In genomic region chr13:54247545-54247944, GRCm38 (mm10) we compare ENCODE assay signal across 8 mouse cellular contexts. TPM values are rescaled to one million over a fixed set of nuclear protein-coding genes. Genes with fewer than 3 reads are reported as not detected.
A peak's percentile ranks its signal among the peaks of the same experiment; 100 is the strongest.
DNase-seq lines count a peak whose midpoint lies in the region; ATAC-seq and TF ChIP-seq lines count a peak whose summit lies in the region.

No protein-coding gene starts in this region.

- no peak for ATAC-seq in G1E (ENCODE audit: extremely low read depth, insufficient number of reproducible peaks, low FRiP score, poor library complexity, severe bottlenecking)
- 0 out of 2 replicates have a peak, but pooled peaks have one; percentile 39 for ATAC-seq in forebrain, embryonic 11.5 days (replicated peaks; ENCODE audit: low FRiP score)

- H3K9ac ChIP-seq in forebrain, embryonic 11.5 days (ENCODE audit: low read length), result no peak overlapping the region

- no peak for TF ChIP-seq CTCF in G1E (IDR thresholded peaks at IDR 0.05; ENCODE audit: low read depth, low read length)

- peak; percentile 8 for DNase-seq in G1E (ENCODE audit: low spot score)
- DNase-seq in brain, embryonic 18.5 days (ENCODE audit: low read depth, low spot score), result peak; percentile 60
- peak; percentile 90 for DNase-seq in forebrain, embryonic 11.5 days (ENCODE audit: low spot score)
- DNase-seq in heart, postnatal 36 days, result peak; percentile 74 to 81
- DNase-seq in layer of hippocampus, adult 9-10 months (ENCODE audit: low spot score), result peak; percentile 86
- DNase-seq in lung, postnatal 4 days, result peak; percentile 55 to 76
- DNase-seq in right cerebral cortex, adult 2 months (ENCODE audit: low spot score in 2 of 2), result peak; percentile 94
- peak; percentile 66 for DNase-seq in urinary bladder, postnatal 25 days (ENCODE audit: low spot score)

- H3K9me3 ChIP-seq in G1E (replicated peaks), result peaks cover 13% of the 10 kb centered on the region
- H3K9me3 ChIP-seq in forebrain, embryonic 11.5 days (ENCODE audit: control insufficient read depth, low read length), result no peaks in the 10 kb centered on the region

- WGBS in forebrain, embryonic 11.5 days, result 32% methylated on average over 4 of the region's 4 CpGs

- no peaks in the 10 kb centered on the region for H3K36me3 ChIP-seq in G1E (replicated peaks)
- no peaks in the 10 kb centered on the region for H3K36me3 ChIP-seq in forebrain, embryonic 11.5 days (ENCODE audit: control insufficient read depth, insufficient read depth, low read length)

- no peak overlapping the region for H3K4me3 ChIP-seq in G1E (ENCODE audit: low read depth, low read length)
- no peak overlapping the region for H3K4me3 ChIP-seq in forebrain, embryonic 11.5 days (ENCODE audit: low read depth, low read length)

- H3K4me1 ChIP-seq in G1E (ENCODE audit: insufficient read depth, low read depth, low read length), result no peaks in the 10 kb centered on the region
- 0 out of 2 replicates have a peak, but pooled peaks cover 5% of the 10 kb centered on the region for H3K4me1 ChIP-seq in forebrain, embryonic 11.5 days (replicated peaks; ENCODE audit: control insufficient read depth, insufficient read depth, low read length)

- intact Hi-C loops in heart, postnatal 36 days (cut with DNase I), result loop anchor here (1.0 to 2.0 kb wide), 4 partner anchors 73 to 373 kb away; partner anchors contain the start of gene Faf2

- no peaks in the 10 kb centered on the region for H3K27me3 ChIP-seq in G1E (ENCODE audit: insufficient read depth, low read length)
- H3K27me3 ChIP-seq in forebrain, embryonic 11.5 days (ENCODE audit: control insufficient read depth, insufficient read depth, low read length), result no peaks in the 10 kb centered on the region

- no peak overlapping the region for H3K27ac ChIP-seq in forebrain, embryonic 11.5 days (ENCODE audit: low read depth, low read length)

- H3K4me2 ChIP-seq in forebrain, embryonic 11.5 days (ENCODE audit: low read depth, low read length, severe bottlenecking), result no peak overlapping the region

RNA-seq across cellular contexts. Expression of gene Hrh2, which starts 55.6 kb away (rescaled TPM):
- total RNA-seq in G1E (2014; fragmentation: Nextera tagmentation), result not detected in 2 replicates
- total RNA-seq in G1E (2017), result 0.05 and 0.06 TPM in 2 replicates
- not detected in 2 replicates for polyA plus RNA-seq in G1E (2012)
- polyA plus RNA-seq in forebrain, embryonic 11.5 days (2014; fragmentation: Nextera tagmentation; extraction: Ambion mirVana), result not detected in 2 replicates
- total RNA-seq in heart, postnatal 36 days (2021), result under 1 TPM; 0.39 to 0.43 TPM

Comparison
In these comparisons a context has a peak if more than half of its experiments do, and no peak if none do; other contexts are left out.
1. DNase-seq: peak in every context shown above with its lines; median percentile 94 in right cerebral cortex, adult 2 months; 90 in forebrain, embryonic 11.5 days; 86 in layer of hippocampus, adult 9-10 months; 78 in heart, postnatal 36 days; 66 in urinary bladder, postnatal 25 days; 66 in lung, postnatal 4 days; 60 in brain, embryonic 18.5 days; 8 in G1E.